Mouse (Mus musculus) MEL (cell line): ENCODE results near the gene Gm15557. TPM values are rescaled to one million over a fixed set of nuclear protein-coding genes. Genes with fewer than 3 reads are reported as not detected.
A peak's percentile ranks its signal among the peaks of the same experiment; 100 is the strongest.

Source experiments
- DNase-seq: peaks from one replicate; pipeline ENCODE4 v3.0.0; 2011; ENCODE audit warnings: low read depth, low spot score
- H3K27ac ChIP-seq: 2 replicates; pipeline ENCODE4 v1.5.1; 2012; ENCODE audit warnings: low read depth, mild to moderate bottlenecking, control low read depth, low read length, moderate library complexity; ENCODE audit not compliant: control insufficient read depth
- H3K27me3 ChIP-seq, 2 experiments: fragments of 150-350 bp in 1 of 2; sonication (generic) in 1 of 2; 2 replicates each; pipeline ENCODE4 v1.6.1; 2012; ENCODE audit warnings: low read length in 2 of 2, mild to moderate bottlenecking in 2 of 2, improper control_type of control experiment in 1 of 2, moderate library complexity in 1 of 2; ENCODE audit not compliant: insufficient read depth in 2 of 2, control insufficient read depth in 1 of 2
- H3K36me3 ChIP-seq, 2 experiments: 2 replicates each; pipeline ENCODE4 v1.6.1; 2012 to 2014; ENCODE audit warnings: low read length in 2 of 2, improper control_type of control experiment in 1 of 2, inconsistent platforms in 1 of 2, mild to moderate bottlenecking in 1 of 2; ENCODE audit not compliant: insufficient read depth in 2 of 2, control insufficient read depth in 1 of 2
- H3K4me1 ChIP-seq, 2 experiments: fragments of 150-350 bp in 1 of 2; sonication (generic) in 1 of 2; 2 replicates each; pipeline ENCODE4 v1.6.1; 2012; ENCODE audit warnings: low read length in 2 of 2, improper control_type of control experiment in 1 of 2, mild to moderate bottlenecking in 1 of 2; ENCODE audit not compliant: insufficient read depth in 2 of 2, control insufficient read depth in 1 of 2
- H3K4me3 ChIP-seq, 2 experiments: fragments of 150-350 bp in 1 of 2; sonication (generic) in 1 of 2; 2 replicates each; pipeline ENCODE4 v1.5.1; 2012; ENCODE audit warnings: low read depth in 2 of 2, low read length in 2 of 2, mild to moderate bottlenecking in 2 of 2, moderate library complexity in 2 of 2, control low read depth in 1 of 2, improper control_type of control experiment in 1 of 2; ENCODE audit not compliant: control insufficient read depth in 1 of 2, insufficient read depth in 1 of 2
- H3K79me2 ChIP-seq: 2 replicates; pipeline ENCODE4 v1.6.1; 2012; ENCODE audit warnings: mild to moderate bottlenecking, low read length, moderate library complexity; ENCODE audit not compliant: control insufficient read depth, poor library complexity, insufficient read depth
- H3K9ac ChIP-seq: 2 replicates; pipeline ENCODE4 v1.6.1; 2012; ENCODE audit warnings: low read depth, mild to moderate bottlenecking, control low read depth, low read length, moderate library complexity; ENCODE audit not compliant: control insufficient read depth, poor library complexity, severe bottlenecking
- H3K9me3 ChIP-seq: fragments of 150-350 bp; sonication (generic); replicated peaks from 2 replicates; pipeline ENCODE4 v1.6.1; 2012; ENCODE audit warnings: mild to moderate bottlenecking, low read length, improper control_type of control experiment, moderate library complexity; ENCODE audit not compliant: insufficient read depth
- BHLHE40 ChIP-seq: IDR thresholded peaks from 2 replicates; pipeline ENCODE4 v1.6.1; 2012; ENCODE audit warnings: low read depth, mild to moderate bottlenecking, inconsistent platforms, low read length, improper control_type of control experiment, borderline replicate concordance
- CHD1 ChIP-seq: IDR thresholded peaks from 2 replicates; pipeline ENCODE4 v1.6.1; 2012; ENCODE audit warnings: low read depth, mild to moderate bottlenecking, inconsistent platforms, low read length, improper control_type of control experiment
- ELF1 ChIP-seq: IDR thresholded peaks from 2 replicates; pipeline ENCODE4 v1.6.1; 2014; ENCODE audit warnings: low read depth, mild to moderate bottlenecking, inconsistent platforms, low read length, improper control_type of control experiment, moderate library complexity
- GATA1 ChIP-seq: IDR thresholded peaks from 2 replicates; pipeline ENCODE4 v1.6.1; 2011; ENCODE audit warnings: low read depth, low read length, improper control_type of control experiment
- JUND ChIP-seq: IDR thresholded peaks from 2 replicates; pipeline ENCODE4 v1.6.1; 2011; ENCODE audit warnings: low read depth, mild to moderate bottlenecking, improper control_type of control experiment, low read length
- KAT2A ChIP-seq: conservative IDR thresholded peaks from 2 replicates; pipeline ENCODE4 v1.6.1; 2012; ENCODE audit warnings: low read depth, low read length, improper control_type of control experiment, inconsistent platforms
- MAFK ChIP-seq: IDR thresholded peaks from 2 replicates; pipeline ENCODE4 v1.6.1; 2011; ENCODE audit warnings: low read depth, mild to moderate bottlenecking, low read length, improper control_type of control experiment, borderline replicate concordance
- MXI1 ChIP-seq: IDR thresholded peaks from 2 replicates; pipeline ENCODE4 v1.6.1; 2011; ENCODE audit warnings: mild to moderate bottlenecking, low read depth, low read length, improper control_type of control experiment
- NELFE ChIP-seq: IDR thresholded peaks from 2 replicates; pipeline ENCODE4 v1.6.1; 2011; ENCODE audit warnings: low read depth, low read length, improper control_type of control experiment
- NRF1 ChIP-seq: IDR thresholded peaks from 2 replicates; pipeline ENCODE4 v1.6.1; 2014; ENCODE audit warnings: low read depth, mild to moderate bottlenecking, inconsistent platforms, low read length, improper control_type of control experiment, moderate library complexity; ENCODE audit not compliant: poor library complexity, insufficient read depth, severe bottlenecking
- POLR2A ChIP-seq, 2 experiments: IDR thresholded peaks; 2 replicates each; pipeline ENCODE4 v1.6.1; 2011 to 2012; ENCODE audit warnings: low read length in 2 of 2, mild to moderate bottlenecking in 2 of 2, control low read depth in 1 of 2, improper control_type of control experiment in 1 of 2, low read depth in 1 of 2, moderate library complexity in 1 of 2; ENCODE audit not compliant: control insufficient read depth in 1 of 2, insufficient read depth in 1 of 2, poor library complexity in 1 of 2
- POLR2AphosphoS2 ChIP-seq: IDR thresholded peaks from 2 replicates; pipeline ENCODE4 v1.6.1; 2011; ENCODE audit warnings: low read length, improper control_type of control experiment
- RAD21 ChIP-seq: IDR thresholded peaks from 2 replicates; pipeline ENCODE4 v1.6.1; 2011; ENCODE audit warnings: mild to moderate bottlenecking, low read depth, low read length, improper control_type of control experiment
- SMC3 ChIP-seq: IDR thresholded peaks from 2 replicates; pipeline ENCODE4 v1.6.1; 2011; ENCODE audit warnings: low read depth, low read length, improper control_type of control experiment
- TBP ChIP-seq: IDR thresholded peaks from 2 replicates; pipeline ENCODE4 v1.8.0; 2011; ENCODE audit warnings: low read depth, low read length, improper control_type of control experiment
- TCF12 ChIP-seq: IDR thresholded peaks from 2 replicates; pipeline ENCODE4 v1.6.1; 2014; ENCODE audit warnings: low read depth, mild to moderate bottlenecking, inconsistent platforms, low read length, improper control_type of control experiment, moderate library complexity
- USF2 ChIP-seq, 2 experiments: IDR thresholded peaks; 2 replicates each; pipeline ENCODE4 v1.6.1; 2011 to 2012; ENCODE audit warnings: improper control_type of control experiment in 2 of 2, low read length in 2 of 2, borderline replicate concordance in 1 of 2, inconsistent platforms in 1 of 2, low read depth in 1 of 2, mild to moderate bottlenecking in 1 of 2; ENCODE audit not compliant: insufficient read depth in 1 of 2
- ZC3H11A ChIP-seq: IDR thresholded peaks from 2 replicates; pipeline ENCODE4 v1.6.1; 2012; ENCODE audit warnings: low read depth, mild to moderate bottlenecking, inconsistent platforms, low read length, improper control_type of control experiment
- ZKSCAN1 ChIP-seq: IDR thresholded peaks from 2 replicates; pipeline ENCODE4 v1.6.1; 2012; ENCODE audit warnings: low read depth, mild to moderate bottlenecking, inconsistent platforms, low read length, improper control_type of control experiment, moderate library complexity
- ZMIZ1 ChIP-seq: IDR thresholded peaks from 2 replicates; pipeline ENCODE4 v1.6.1; 2012; ENCODE audit warnings: low read depth, mild to moderate bottlenecking, inconsistent platforms, low read length, improper control_type of control experiment, moderate library complexity
- polyA plus RNA-seq, 2 experiments: library from polyadenylated mRNA; stranded (reverse) in 1 of 2; unstranded in 1 of 2; fragments of >175 nt in 1 of 2; fragments of >200 nt in 1 of 2; gene quantifications; 2 replicates each; pipeline versions ENCODE4 v1.2.1 to v1.2.4; 2012; ENCODE audit warnings: low replicate concordance in 2 of 2, low read depth in 1 of 2; ENCODE audit not compliant: insufficient read length in 2 of 2, insufficient read depth in 1 of 2, missing spikeins in 1 of 2
- total RNA-seq: library from RNA; depleted of rRNA; stranded (reverse); fragments of 300-350 nt; gene quantifications from 2 replicates; pipeline ENCODE4 v1.2.3, GENCODE M21; 2012

The Gm15557 gene
- total and polyA plus RNA-seq, 3 experiments, result not detected

GRCm38 (mm10) chr2:155929531-155930442 lies 10.7 kb upstream of the Gm15557 start, which contains the start of gene Uqcc1 (continued):
- TF ChIP-seq NRF1, result peak; percentile 80
- TF ChIP-seq BHLHE40, result peak; percentile 51; the same call in 1 of the 2 replicates
- TF ChIP-seq RAD21, result no peak
- TF ChIP-seq SMC3, result no peak
- no peak for TF ChIP-seq MAFK
- TF ChIP-seq MXI1, result peak; percentile 95
- peak; percentile 94 for TF ChIP-seq POLR2AphosphoS2
- no peak; the same call in 1 of the 2 replicates for TF ChIP-seq TCF12
- TF ChIP-seq ZMIZ1, result peak; percentile 63; the same call in 1 of the 2 replicates
- peak; percentile 82 for TF ChIP-seq TBP
- TF ChIP-seq ZKSCAN1, result no peak
- no peak for TF ChIP-seq GATA1
- no peak for TF ChIP-seq ZC3H11A
- peak; percentile 83 to 93 for TF ChIP-seq POLR2A (IDR thresholded peaks at IDR 0.05; ENCODE audit: control insufficient read depth in 1 of 2, insufficient read depth in 1 of 2, low read depth in 1 of 2, low read length in 2 of 2, poor library complexity in 1 of 2)
- TF ChIP-seq JUND, result no peak
- peak; percentile 92 for TF ChIP-seq NELFE
- no peak; the same call in 1 of the 2 replicates for TF ChIP-seq KAT2A

DNA sequence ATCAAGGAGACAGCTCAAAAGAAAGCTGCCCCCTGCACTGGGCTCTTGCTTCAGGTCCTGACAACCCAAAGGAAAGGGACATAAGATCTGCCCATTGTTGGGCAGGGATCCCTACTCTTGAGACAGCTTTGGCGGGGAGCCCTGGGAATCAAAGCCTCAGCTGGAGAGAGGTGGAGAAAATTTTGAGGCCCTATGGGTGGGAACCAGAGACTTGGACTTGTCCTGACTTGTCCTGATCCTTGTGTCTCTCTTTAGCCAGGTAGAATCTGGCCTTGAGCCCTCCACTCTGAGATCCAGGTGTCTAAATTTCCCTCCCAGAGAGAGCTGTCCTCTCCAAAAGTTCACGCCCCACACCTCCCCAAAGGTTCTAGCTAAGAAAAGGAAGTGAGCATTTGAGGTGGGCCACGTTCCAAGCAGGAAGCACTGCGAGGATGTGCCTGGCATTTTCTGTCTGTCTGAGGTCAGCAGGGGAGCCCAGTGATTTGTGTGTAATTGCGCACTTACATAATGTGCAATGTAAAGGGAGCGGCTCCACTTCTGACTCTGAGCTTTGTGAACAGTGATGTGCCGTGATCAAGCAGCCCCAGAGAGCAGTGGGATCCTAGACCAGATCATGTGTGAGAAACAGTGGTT lies 515 bp upstream of the Gm15557 start:
- Histone ChIP-seq H3K79me2 (no peaks in the 10 kb centered on the region), H3K36me3 (no peaks in the 10 kb centered on the region), H3K27me3 (peaks cover 0 to 4% of the 10 kb centered on the region in 2 experiments; a peak in 3 of 4 replicates), H3K9me3 (no peaks in the 10 kb centered on the region), H3K4me1 (no peaks in the 10 kb centered on the region), H3K27ac (no peak overlapping the region), H3K4me3 (no peak overlapping the region), H3K9ac (no peak overlapping the region)
- no peak for TF ChIP-seq CHD1
- TF ChIP-seq ELF1, result peak; percentile 50; the same call in 1 of the 2 replicates
- TF ChIP-seq USF2 (IDR thresholded peaks at IDR 0.05; ENCODE audit: borderline replicate concordance in 1 of 2, insufficient read depth in 1 of 2, low read depth in 1 of 2, low read length in 2 of 2), result no peak
- TF ChIP-seq RAD21, result no peak
- TF ChIP-seq ZMIZ1, result no peak
- DNase-seq, result peak; percentile 29
